Mouse (Mus musculus) lung, embryonic 16.5 days (tissue): ENCODE results near the gene Aqp9. TPM values are rescaled to one million over a fixed set of nuclear protein-coding genes. Genes with fewer than 3 reads are reported as not detected.

Source experiments
- ATAC-seq: fragments of 200-750 bp; cut with Nextera tagmentation; 2 replicates; pipeline ENCODE4 v1.8.0; 2017; ENCODE audit warnings: low read depth, mild to moderate bottlenecking, moderate library complexity
- H3K27ac ChIP-seq: fragments of 300-500 bp; sonication (generic); 2 replicates; pipeline ENCODE4 v1.5.1; 2014; ENCODE audit warnings: mild to moderate bottlenecking, control low read depth, low read length
- H3K27me3 ChIP-seq: fragments of 300-500 bp; sonication (generic); 2 replicates; pipeline ENCODE4 v1.6.1; 2014; ENCODE audit warnings: low read depth, low read length, mixed read lengths; ENCODE audit not compliant: control insufficient read depth, insufficient read depth
- H3K36me3 ChIP-seq: fragments of 300-500 bp; sonication (generic); 2 replicates; pipeline ENCODE4 v1.6.1; 2014; ENCODE audit warnings: low read length; ENCODE audit not compliant: control insufficient read depth, insufficient read depth
- H3K4me1 ChIP-seq: fragments of 300-500 bp; sonication (generic); replicated peaks from 2 replicates; pipeline ENCODE4 v1.6.1; 2014; ENCODE audit warnings: low read length, mixed read lengths; ENCODE audit not compliant: control insufficient read depth, insufficient read depth
- H3K4me2 ChIP-seq: fragments of 300-500 bp; sonication (generic); 2 replicates; pipeline ENCODE4 v1.6.1; 2014; ENCODE audit warnings: low read depth, low read length, control low read depth
- H3K4me3 ChIP-seq: fragments of 300-500 bp; sonication (generic); 2 replicates; pipeline ENCODE4 v1.5.1; 2014; ENCODE audit warnings: mild to moderate bottlenecking, low read length, control low read depth
- H3K9ac ChIP-seq: fragments of 300-500 bp; sonication (generic); 2 replicates; pipeline ENCODE4 v1.6.1; 2014; ENCODE audit warnings: low read length, control low read depth
- H3K9me3 ChIP-seq: fragments of 300-500 bp; sonication (generic); 2 replicates; pipeline ENCODE4 v1.6.1; 2016; ENCODE audit warnings: low read length; ENCODE audit not compliant: control insufficient read depth
- WGBS: fragments of 180-500 bp; shearing (Covaris S2); extraction: QIAGEN DNeasy Blood & Tissue Kit; methylation state at CpG from one replicate; pipeline ENCODE4 v1.1.7; 2014; 5-methylcytosine and 5-hydroxymethylcytosine counted together
- polyA plus RNA-seq: library from polyadenylated mRNA; unstranded; fragments of >200 nt; fragmentation: Nextera tagmentation; extraction: Ambion mirVana; gene quantifications from 2 replicates; pipeline ENCODE4 v1.2.1, GENCODE M21; 2015

The Aqp9 gene
- 0.58 and 0.64 TPM in 2 replicates for polyA plus RNA-seq

GRCm38 (mm10) chr9:71168511-71168910 is at the start of gene Aqp9:
TSS of gene Aqp9 (minus strand) at chr9:71168682.
- H3K27ac ChIP-seq = peak within 1 kb of the TSS; percentile 66; the same call in 1 of the 2 replicates
- no peaks in the 10 kb centered on the region for H3K9me3 ChIP-seq
- H3K4me1 ChIP-seq = peaks cover 13% of the 10 kb centered on the region
- no peak within 1 kb of the TSS for H3K9ac ChIP-seq
- ATAC-seq = no peak
- peak within 1 kb of the TSS; percentile 16; the same call in 1 of the 2 replicates for H3K4me2 ChIP-seq
- H3K36me3 ChIP-seq = no peaks in the 10 kb centered on the region
- H3K4me3 ChIP-seq = no peak within 1 kb of the TSS
- no peaks in the 10 kb centered on the region for H3K27me3 ChIP-seq
- WGBS = 27% methylated on average over 12 of the region's 12 CpGs

GRCm38 (mm10) chr9:71217793-71218095 is 49.3 kb upstream of the Aqp9 start:
- no peaks in the 10 kb centered on the region for H3K9me3 ChIP-seq
- no peak overlapping the region for H3K4me3 ChIP-seq
- H3K36me3 ChIP-seq = no peaks in the 10 kb centered on the region
- no peak overlapping the region for H3K9ac ChIP-seq
- ATAC-seq = no peak
- WGBS = 29% methylated on average over 5 of the region's 5 CpGs
- H3K27ac ChIP-seq = no peak overlapping the region
- no peak overlapping the region for H3K4me2 ChIP-seq
- peaks cover 58% of the 10 kb centered on the region for H3K27me3 ChIP-seq
- peaks cover 10% of the 10 kb centered on the region for H3K4me1 ChIP-seq

- Histone ChIP-seq H3K4me2 (no peak overlapping the region), H3K27ac (no peak overlapping the region), H3K4me1 (peaks cover 10% of the 10 kb centered on the region), H3K4me3 (no peak overlapping the region), H3K27me3 (peaks cover 56% of the 10 kb centered on the region), H3K9me3 (no peaks in the 10 kb centered on the region), H3K9ac (no peak overlapping the region), H3K36me3 (no peaks in the 10 kb centered on the region)
- 5% methylated on average over 20 of the region's 20 CpGs for WGBS
- no peak for ATAC-seq
These were observed 48.7 kb upstream of the Aqp9 start for GRCm38 (mm10) chr9:71216996-71217792.

- Histone ChIP-seq H3K9me3 (no peaks in the 10 kb centered on the region), H3K27me3 (peaks cover 56% of the 10 kb centered on the region), H3K4me2 (peak overlapping the region; percentile 77), H3K9ac (no peak overlapping the region; the same call in 1 of the 2 replicates), H3K4me3 (peak overlapping the region; percentile 49), H3K4me1 (peaks cover 10% of the 10 kb centered on the region), H3K36me3 (no peaks in the 10 kb centered on the region), H3K27ac (no peak overlapping the region)
- ATAC-seq = peak; percentile 37; the same call in 1 of the 2 replicates
- under 1% methylated on average over 57 of the region's 57 CpGs for WGBS
These were observed 47.8 kb upstream of the Aqp9 start for GRCm38 (mm10) chr9:71216036-71216995.

DNA sequence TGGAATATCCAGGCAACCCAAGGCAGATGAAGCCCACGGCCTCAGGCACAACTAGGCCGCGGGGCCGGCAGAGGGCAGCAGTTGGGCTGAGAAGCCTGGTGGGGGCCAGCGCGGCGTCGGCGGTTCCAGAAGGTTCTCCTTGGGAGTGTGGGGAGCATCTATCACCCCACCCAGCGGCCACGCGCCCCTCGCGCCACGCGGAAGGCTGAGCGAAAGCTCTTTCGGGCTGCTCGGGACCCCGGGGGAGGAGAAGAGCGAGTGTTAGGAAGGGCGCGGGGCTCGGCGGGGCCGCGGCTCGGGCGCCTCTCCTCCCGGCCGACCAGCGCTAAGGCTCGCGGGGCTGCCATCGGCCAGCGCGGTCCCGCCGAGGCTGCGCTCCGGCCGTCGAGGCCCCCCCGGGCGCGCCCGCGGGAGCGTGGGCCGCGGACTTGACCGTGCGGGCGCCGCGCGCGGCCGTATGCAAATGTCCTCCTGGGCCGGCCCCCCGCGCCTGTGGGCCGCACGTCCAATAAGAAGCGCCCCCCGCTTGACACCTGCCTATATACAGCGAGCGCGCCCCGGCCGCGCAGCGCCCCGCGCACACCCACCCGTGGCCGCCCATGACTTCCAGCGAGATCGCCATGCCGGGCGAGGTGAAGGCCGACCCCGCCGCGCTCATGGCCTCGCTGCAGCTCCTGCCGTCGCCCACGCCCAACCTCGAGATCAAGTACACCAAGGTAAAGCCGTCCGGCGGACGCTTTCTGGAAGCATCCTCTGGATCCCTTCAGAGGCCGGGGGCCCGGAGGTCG is 47.0 kb upstream of the Aqp9 start, which contains the start of gene Aldh1a2:
Gene Aldh1a2 (plus strand): TSS at position 542 of the 788 bp plus-strand sequence.
- H3K36me3 ChIP-seq = no peaks in the 10 kb centered on the region
- H3K4me2 ChIP-seq = peak within 1 kb of the TSS; percentile 77
- ATAC-seq = peak; percentile 86
- WGBS = 1% methylated on average over 62 of the region's 97 CpGs
- peak within 1 kb of the TSS; percentile 49 for H3K4me3 ChIP-seq
- peak within 1 kb of the TSS; percentile 52 for H3K9ac ChIP-seq
- H3K4me1 ChIP-seq = peaks cover 10% of the 10 kb centered on the region
- H3K27ac ChIP-seq = no peak within 1 kb of the TSS
- peaks cover 56% of the 10 kb centered on the region for H3K27me3 ChIP-seq
- no peaks in the 10 kb centered on the region for H3K9me3 ChIP-seq

- H3K36me3 ChIP-seq = no peaks in the 10 kb centered on the region
- H3K27ac ChIP-seq = no peak overlapping the region
- no peak for ATAC-seq
- H3K9me3 ChIP-seq = no peaks in the 10 kb centered on the region
- no peak overlapping the region for H3K9ac ChIP-seq
- 20% methylated on average over 4 of the region's 4 CpGs for WGBS
- H3K4me1 ChIP-seq = peaks cover 10% of the 10 kb centered on the region
- H3K4me2 ChIP-seq = no peak overlapping the region
- peaks cover 44% of the 10 kb centered on the region for H3K27me3 ChIP-seq
- no peak overlapping the region for H3K4me3 ChIP-seq
These were observed 45.2 kb upstream of the Aqp9 start for GRCm38 (mm10) chr9:71213636-71214035.

DNA sequence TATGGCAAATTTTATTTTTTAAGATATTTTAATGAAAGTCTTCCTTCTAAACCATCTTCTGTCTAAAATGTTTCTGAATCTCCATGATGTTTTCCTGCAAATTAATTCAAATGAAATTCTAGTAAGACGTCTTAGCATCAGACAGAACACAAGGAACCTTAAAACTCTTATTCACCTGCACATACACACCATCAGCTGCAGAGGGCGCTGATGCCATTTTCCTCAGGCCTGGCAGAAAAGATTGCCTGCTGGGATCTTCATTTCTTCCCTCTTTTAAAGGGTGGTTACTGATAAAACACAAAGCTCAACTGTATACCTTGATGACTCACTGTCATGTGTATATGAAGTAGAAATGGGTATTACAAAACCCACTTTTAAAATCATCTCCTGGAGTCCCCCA is 42.4 kb upstream of the Aqp9 start:
- ATAC-seq = no peak
- Histone ChIP-seq H3K4me3 (no peak overlapping the region), H3K36me3 (no peaks in the 10 kb centered on the region), H3K27me3 (peaks cover 28% of the 10 kb centered on the region), H3K9me3 (no peaks in the 10 kb centered on the region), H3K4me2 (no peak overlapping the region), H3K27ac (no peak overlapping the region), H3K4me1 (peaks cover 5% of the 10 kb centered on the region), H3K9ac (no peak overlapping the region)
- WGBS = 9% methylated on average over 2 of the region's 2 CpGs

- no peak overlapping the region for H3K4me2 ChIP-seq
- H3K27ac ChIP-seq = no peak overlapping the region
- no peak overlapping the region for H3K4me3 ChIP-seq
- H3K4me1 ChIP-seq = no peaks in the 10 kb centered on the region
- H3K27me3 ChIP-seq = peaks cover 12% of the 10 kb centered on the region
- 46% methylated on average over 3 of the region's 3 CpGs for WGBS
- no peak overlapping the region for H3K9ac ChIP-seq
- H3K36me3 ChIP-seq = no peaks in the 10 kb centered on the region
- ATAC-seq = no peak
- H3K9me3 ChIP-seq = no peaks in the 10 kb centered on the region
These were observed 40.8 kb upstream of the Aqp9 start for GRCm38 (mm10) chr9:71209299-71209698.
